Mouse (Mus musculus) embryonic facial prominence, embryonic 11.5 days (tissue): Measurements from ENCODE around the gene Spata2l. TPM values are rescaled to one million over a fixed set of nuclear protein-coding genes. Genes with fewer than 3 reads are reported as not detected.

Experiments used
- ATAC-seq: fragments of 200-750 bp; cut with Nextera tagmentation; replicated peaks from 2 replicates; pipeline ENCODE4 v1.8.0; 2017; ENCODE audit warnings: low read depth; ENCODE audit not compliant: insufficient number of reproducible peaks, low FRiP score, low TSS enrichment
- DNase-seq: peaks from one replicate; pipeline ENCODE4 v3.0.0-alpha.2; 2015; ENCODE audit warnings: low spot score
- H3K27ac ChIP-seq: fragments of 300-500 bp; sonication (generic); replicated peaks from 2 replicates; pipeline ENCODE4 v1.5.1; 2014; ENCODE audit warnings: mild to moderate bottlenecking, low read depth, low read length, control low read depth
- H3K27me3 ChIP-seq: fragments of 300-500 bp; sonication (generic); 2 replicates; pipeline ENCODE4 v1.6.1; 2014; ENCODE audit warnings: mild to moderate bottlenecking, low read length, moderate library complexity, mixed read lengths; ENCODE audit not compliant: control insufficient read depth, insufficient read depth
- H3K36me3 ChIP-seq: fragments of 300-500 bp; sonication (generic); replicated peaks from 2 replicates; pipeline ENCODE4 v1.6.1; 2014; ENCODE audit warnings: low read depth, mild to moderate bottlenecking, low read length, moderate library complexity, mixed read lengths; ENCODE audit not compliant: control insufficient read depth, insufficient read depth
- H3K4me1 ChIP-seq: fragments of 300-500 bp; sonication (generic); 2 replicates; pipeline ENCODE4 v1.6.1; 2014; ENCODE audit warnings: low read length, mixed read lengths; ENCODE audit not compliant: control insufficient read depth, insufficient read depth
- H3K4me2 ChIP-seq: fragments of 300-500 bp; sonication (generic); 2 replicates; pipeline ENCODE4 v1.6.1; 2014; ENCODE audit warnings: low read depth, mild to moderate bottlenecking, control low read depth, low read length, moderate library complexity
- H3K4me3 ChIP-seq: fragments of 300-500 bp; sonication (generic); 2 replicates; pipeline ENCODE4 v1.5.1; 2014; ENCODE audit warnings: low read depth, low read length, control low read depth
- H3K9ac ChIP-seq: fragments of 300-500 bp; sonication (generic); replicated peaks from 2 replicates; pipeline ENCODE4 v1.6.1; 2014; ENCODE audit warnings: mild to moderate bottlenecking, control low read depth, low read length
- H3K9me3 ChIP-seq: fragments of 300-500 bp; sonication (generic); replicated peaks from 2 replicates; pipeline ENCODE4 v1.6.1; 2016; ENCODE audit warnings: mild to moderate bottlenecking, low read length, inconsistent platforms, mixed read lengths; ENCODE audit not compliant: control insufficient read depth
- WGBS: fragments of 180-500 bp; shearing (Covaris S2); extraction: QIAGEN DNeasy Blood & Tissue Kit; methylation state at CpG from one replicate; pipeline ENCODE4 v1.1.7; 2014; 5-methylcytosine and 5-hydroxymethylcytosine counted together
- polyA plus RNA-seq: library from polyadenylated mRNA; unstranded; fragments of >200 nt; fragmentation: Nextera tagmentation; extraction: Ambion mirVana; gene quantifications from 2 replicates; pipeline ENCODE4 v1.2.1, GENCODE M21; 2014

Spata2l gene
- polyA plus RNA-seq, 1 experiment from 2014 or later = 1.1 TPM

- peak within 1 kb of the TSS; percentile 87 for H3K27ac ChIP-seq
- H3K36me3 ChIP-seq = no peaks in the 10 kb centered on the region; the same call in none of the 2 replicates
- H3K9ac ChIP-seq = peak within 1 kb of the TSS; percentile 96
- ATAC-seq (peak; percentile 94), DNase-seq (peak; percentile 87)
- WGBS = under 1% methylated on average over 94 of the region's 99 CpGs
- peaks cover 4% of the 10 kb centered on the region; the same call in 1 of the 2 replicates for H3K4me1 ChIP-seq
- H3K4me3 ChIP-seq = peak within 1 kb of the TSS; percentile 78
- H3K4me2 ChIP-seq = peak within 1 kb of the TSS; percentile 94
- no peaks in the 10 kb centered on the region for H3K27me3 ChIP-seq
- no peaks in the 10 kb centered on the region for H3K9me3 ChIP-seq
These were observed 18.3 kb upstream of the Spata2l start, which contains the start of the genes Zfp276 and Vps9d1 for GRCm38 (mm10) chr8:123254099-123254885. Gene Zfp276 (plus strand): TSS chr8:123254195. Gene Vps9d1 (minus strand): TSS chr8:123254348.

- H3K9me3 ChIP-seq = no peaks in the 10 kb centered on the region
- H3K36me3 ChIP-seq = no peaks in the 10 kb centered on the region; the same call in none of the 2 replicates
- ATAC-seq (peak; percentile 42), DNase-seq (no peak)
- H3K4me2 ChIP-seq = peak overlapping the region; percentile 94
- under 1% methylated on average over 38 of the region's 40 CpGs for WGBS
- H3K4me1 ChIP-seq = peaks cover 4% of the 10 kb centered on the region; the same call in 1 of the 2 replicates
- H3K4me3 ChIP-seq = peak overlapping the region; percentile 78
- peak overlapping the region; percentile 87 for H3K27ac ChIP-seq
- H3K9ac ChIP-seq = peak overlapping the region; percentile 96
- no peaks in the 10 kb centered on the region for H3K27me3 ChIP-seq
These were observed 17.5 kb upstream of the Spata2l start for GRCm38 (mm10) chr8:123253451-123254098.

GRCm38 (mm10) chr8:123252925-123253324 lies 16.9 kb upstream of the Spata2l start:
- no peak for ATAC-seq

GRCm38 (mm10) chr8:123250940-123251339 lies 14.9 kb upstream of the Spata2l start:
- DNase-seq = no peak
- H3K4me3 ChIP-seq = no peak overlapping the region
- no peak overlapping the region for H3K27ac ChIP-seq
- no peak overlapping the region for H3K4me2 ChIP-seq
- 92% methylated on average over 5 of the region's 5 CpGs for WGBS
- peaks cover under 1% of the 10 kb centered on the region; the same call in 1 of the 2 replicates for H3K36me3 ChIP-seq
- H3K9ac ChIP-seq = no peak overlapping the region
- no peaks in the 10 kb centered on the region for H3K27me3 ChIP-seq
- no peak for ATAC-seq
- peaks cover 4% of the 10 kb centered on the region; the same call in 1 of the 2 replicates for H3K4me1 ChIP-seq
- H3K9me3 ChIP-seq = no peaks in the 10 kb centered on the region

More at GRCm38 (mm10) chr8:123252925-123253324, 16.9 kb upstream of the Spata2l start:
- Histone ChIP-seq H3K36me3 (no peaks in the 10 kb centered on the region; the same call in none of the 2 replicates), H3K9ac (no peak overlapping the region; the same call in 1 of the 2 replicates), H3K9me3 (no peaks in the 10 kb centered on the region), H3K4me2 (peak overlapping the region; percentile 94), H3K4me3 (peak overlapping the region; percentile 78), H3K4me1 (peaks cover 4% of the 10 kb centered on the region; the same call in 1 of the 2 replicates), H3K27ac (no peak overlapping the region), H3K27me3 (no peaks in the 10 kb centered on the region)
- DNase-seq = no peak
- WGBS = 46% methylated on average over 4 of the region's 4 CpGs

- 96% methylated on average over 8 of the region's 8 CpGs for WGBS
- ATAC-seq (no peak), DNase-seq (no peak)
- Histone ChIP-seq H3K27ac (no peak overlapping the region), H3K4me3 (no peak overlapping the region), H3K4me2 (no peak overlapping the region), H3K9ac (no peak overlapping the region), H3K4me1 (no peaks in the 10 kb centered on the region), H3K27me3 (no peaks in the 10 kb centered on the region), H3K9me3 (no peaks in the 10 kb centered on the region), H3K36me3 (peaks cover 5% of the 10 kb centered on the region)
These were observed 12.6 kb upstream of the Spata2l start for GRCm38 (mm10) chr8:123248596-123248995.

GRCm38 (mm10) chr8:123247748-123248147 lies 11.7 kb upstream of the Spata2l start:
- no peak overlapping the region for H3K4me2 ChIP-seq
- no peaks in the 10 kb centered on the region for H3K27me3 ChIP-seq
- peaks cover 5% of the 10 kb centered on the region for H3K36me3 ChIP-seq
- no peak overlapping the region for H3K27ac ChIP-seq
- no peaks in the 10 kb centered on the region for H3K4me1 ChIP-seq
- no peak overlapping the region for H3K9ac ChIP-seq
- DNase-seq = no peak
- WGBS = 100% methylated on average over 6 of the region's 6 CpGs
- no peak for ATAC-seq
- H3K9me3 ChIP-seq = no peaks in the 10 kb centered on the region
- no peak overlapping the region for H3K4me3 ChIP-seq

GRCm38 (mm10) chr8:123245543-123245942 lies 9.5 kb upstream of the Spata2l start:
- H3K27me3 ChIP-seq = no peaks in the 10 kb centered on the region
- no peak overlapping the region for H3K27ac ChIP-seq
- no peak overlapping the region for H3K9ac ChIP-seq
- no peaks in the 10 kb centered on the region for H3K4me1 ChIP-seq
- H3K36me3 ChIP-seq = peaks cover 5% of the 10 kb centered on the region
- H3K9me3 ChIP-seq = no peaks in the 10 kb centered on the region
- ATAC-seq = no peak
- H3K4me2 ChIP-seq = no peak overlapping the region
- WGBS = 90% methylated on average over 12 of the region's 12 CpGs
- H3K4me3 ChIP-seq = no peak overlapping the region
- DNase-seq = no peak
